Mouse (Mus musculus): ENCODE data around the gene Cenpo. TPM values are rescaled to one million over a fixed set of nuclear protein-coding genes. Genes with fewer than 3 reads are reported as not detected.

Gene Cenpo
- total RNA-seq, 2 experiments from 2014 or later = 9.0 to 10.8 TPM

- DNase-seq = no peak
Measured at GRCm38 (mm10) chr12:4199271-4199670, 34.8 kb downstream of the Cenpo start.

- DNase-seq = no peak
Measured at GRCm38 (mm10) chr12:4198702-4199101, 35.4 kb downstream of the Cenpo start.

- no peak for DNase-seq
Measured at GRCm38 (mm10) chr12:4194643-4195042, 39.5 kb downstream of the Cenpo start.

GRCm38 (mm10) chr12:4193025-4193740, 40.9 kb downstream of the Cenpo start:
- no peak for DNase-seq

GRCm38 (mm10) chr12:4192514-4192913, 41.6 kb downstream of the Cenpo start:
- DNase-seq = no peak

GRCm38 (mm10) chr12:4189060-4189447, 45.0 kb downstream of the Cenpo start:
- no peak for DNase-seq

GRCm38 (mm10) chr12:4188171-4189059, 45.7 kb downstream of the Cenpo start:
- DNase-seq = peak; percentile 85

- DNase-seq = no peak
Measured at GRCm38 (mm10) chr12:4184648-4185047, 49.4 kb downstream of the Cenpo start.

- DNase-seq = no peak
Measured at GRCm38 (mm10) chr12:4180507-4180906, 53.6 kb downstream of the Cenpo start.

GRCm38 (mm10) chr12:4179671-4180233, 54.3 kb downstream of the Cenpo start:
- peak; percentile 37 for DNase-seq

- DNase-seq = no peak
Measured at GRCm38 (mm10) chr12:4178839-4179238, 55.3 kb downstream of the Cenpo start.

- DNase-seq = no peak
Measured at GRCm38 (mm10) chr12:4173108-4173790, 60.8 kb downstream of the Cenpo start.

GRCm38 (mm10) chr12:4169622-4170021, 64.5 kb downstream of the Cenpo start:
- DNase-seq = peak; percentile 52

GRCm38 (mm10) chr12:4169058-4169457, 65.0 kb downstream of the Cenpo start:
- DNase-seq = no peak

- DNase-seq = no peak
Measured at GRCm38 (mm10) chr12:4166970-4167369, 67.1 kb downstream of the Cenpo start.

GRCm38 (mm10) chr12:4162886-4163285, 71.2 kb downstream of the Cenpo start:
- DNase-seq = peak; percentile 51

GRCm38 (mm10) chr12:4160322-4160721, 73.8 kb downstream of the Cenpo start:
- DNase-seq = peak; percentile 47

- DNase-seq = peak; percentile 45
Measured at GRCm38 (mm10) chr12:4158868-4159632, 75.0 kb downstream of the Cenpo start.

- DNase-seq = no peak
Measured at GRCm38 (mm10) chr12:4158179-4158578, 75.9 kb downstream of the Cenpo start.

- DNase-seq = no peak
Measured at GRCm38 (mm10) chr12:4157466-4157865, 76.6 kb downstream of the Cenpo start.

GRCm38 (mm10) chr12:4151969-4152368, 82.1 kb downstream of the Cenpo start:
- DNase-seq = peak; percentile 59

GRCm38 (mm10) chr12:4150936-4151335, 83.2 kb downstream of the Cenpo start:
- no peak for DNase-seq

Measured in adrenal gland, postnatal 10 days (tissue).